Mouse (Mus musculus): Measurements from ENCODE around the gene Vps4a.
A peak's percentile ranks its signal among the peaks of the same experiment; 100 is the strongest.

DNA sequence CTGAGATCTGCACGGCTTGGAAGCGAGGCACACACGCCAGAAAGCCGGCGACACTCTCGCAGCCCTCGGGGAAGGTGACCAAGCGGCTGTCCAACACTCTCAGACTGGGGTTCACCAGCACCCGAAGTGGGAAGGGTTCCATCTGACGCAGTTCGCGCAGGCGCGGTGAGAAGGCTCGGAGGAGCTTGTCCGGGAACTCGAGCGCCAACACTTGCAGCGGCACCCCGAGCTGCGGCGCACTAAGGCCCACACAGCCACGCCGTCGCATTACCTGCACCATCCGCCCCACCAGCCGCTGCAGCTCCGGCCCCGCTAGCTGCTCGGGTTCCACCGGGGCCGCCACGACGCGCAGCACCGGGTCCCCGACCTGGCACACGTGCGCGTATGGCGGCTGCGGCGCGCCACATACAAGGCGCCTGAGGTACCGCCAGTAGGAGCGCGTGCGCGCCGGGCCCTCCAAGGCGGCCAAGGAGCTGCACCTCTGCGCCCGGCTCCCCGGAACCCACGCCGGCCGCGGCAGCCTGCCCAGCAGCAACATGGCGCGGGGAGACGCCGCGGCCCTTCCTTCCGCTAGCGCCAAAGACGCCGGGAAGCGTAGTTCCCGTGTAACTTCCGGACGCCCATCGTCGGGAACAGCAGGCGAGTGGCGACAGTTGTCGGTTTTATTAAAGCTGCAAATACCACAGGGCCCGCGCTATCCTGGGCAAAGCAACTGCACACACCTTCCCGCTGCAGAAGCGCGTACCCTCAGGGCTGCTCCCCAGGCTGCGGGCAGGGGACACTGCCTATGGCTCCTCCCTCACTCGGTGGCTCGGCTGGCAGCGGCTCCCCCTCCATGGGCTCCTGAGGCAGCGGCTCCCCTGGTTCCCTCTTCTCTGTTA lies 17.3 kb downstream of the Vps4a start, which contains the start of gene Pdf:
- TF ChIP-seq POLR2A (IDR thresholded peaks at IDR 0.05; ENCODE audit: borderline replicate concordance, insufficient read depth, low read length) (peak; percentile 40), CTCF (IDR thresholded peaks at IDR 0.05; ENCODE audit: borderline replicate concordance, insufficient read depth, low read depth, low read length) (no peak)
